Mouse (Mus musculus) lung, embryonic 15.5 days (tissue): ENCODE results near the gene Themis3. TPM values are rescaled to one million over a fixed set of nuclear protein-coding genes. Genes with fewer than 3 reads are reported as not detected.
"Not testable (repeated sequence)": the region's sequence is repeated elsewhere in the genome, so short reads cannot be mapped to it uniquely, and the experiment has no call there.

ENCODE experiments used
- ATAC-seq: fragments of 200-750 bp; cut with Nextera tagmentation; 2 replicates; pipeline ENCODE4 v1.8.0; 2017; ENCODE audit warnings: moderate number of reproducible peaks, borderline replicate concordance; ENCODE audit not compliant: low FRiP score, low TSS enrichment; ENCODE audit errors: extremely low read depth
- H3K27ac ChIP-seq: fragments of 300-500 bp; sonication (generic); 2 replicates; pipeline ENCODE4 v1.5.1; 2015; ENCODE audit warnings: moderate library complexity, mild to moderate bottlenecking, inconsistent platforms
- H3K27me3 ChIP-seq: fragments of 300-500 bp; sonication (generic); 2 replicates; pipeline ENCODE4 v1.6.1; 2015; ENCODE audit warnings: inconsistent platforms
- H3K36me3 ChIP-seq: fragments of 300-500 bp; sonication (generic); 2 replicates; pipeline ENCODE4 v1.6.1; 2015; ENCODE audit warnings: inconsistent platforms
- H3K4me1 ChIP-seq: fragments of 300-500 bp; sonication (generic); 2 replicates; pipeline ENCODE4 v1.6.1; 2015; ENCODE audit warnings: inconsistent platforms
- H3K4me2 ChIP-seq: fragments of 300-500 bp; sonication (generic); 2 replicates; pipeline ENCODE4 v1.6.1; 2015; ENCODE audit warnings: inconsistent platforms, mild to moderate bottlenecking, moderate library complexity
- H3K4me3 ChIP-seq: fragments of 300-500 bp; sonication (generic); 2 replicates; pipeline ENCODE4 v1.5.1; 2015; ENCODE audit warnings: mild to moderate bottlenecking, inconsistent platforms
- H3K9ac ChIP-seq: fragments of 300-500 bp; sonication (generic); 2 replicates; pipeline ENCODE4 v1.6.1; 2015; ENCODE audit warnings: inconsistent platforms
- H3K9me3 ChIP-seq: fragments of 300-500 bp; sonication (generic); 2 replicates; pipeline ENCODE4 v1.6.1; 2016; ENCODE audit warnings: inconsistent platforms
- whole genome bisulfite sequencing: fragments of 180-500 bp; shearing (Covaris S2); methylation state at CpG from one replicate; pipeline ENCODE4 v1.1.7; 2015; 5-methylcytosine and 5-hydroxymethylcytosine counted together
- polyA plus RNA-seq: library from polyadenylated mRNA; unstranded; fragments of >200 nt; fragmentation: Nextera tagmentation; extraction: Ambion mirVana; gene quantifications from 2 replicates; pipeline ENCODE4 v1.2.1, GENCODE M21; 2015

The Themis3 gene
- polyA plus RNA-seq, 1 experiment from 2014 or later = 0.60 TPM

DNA sequence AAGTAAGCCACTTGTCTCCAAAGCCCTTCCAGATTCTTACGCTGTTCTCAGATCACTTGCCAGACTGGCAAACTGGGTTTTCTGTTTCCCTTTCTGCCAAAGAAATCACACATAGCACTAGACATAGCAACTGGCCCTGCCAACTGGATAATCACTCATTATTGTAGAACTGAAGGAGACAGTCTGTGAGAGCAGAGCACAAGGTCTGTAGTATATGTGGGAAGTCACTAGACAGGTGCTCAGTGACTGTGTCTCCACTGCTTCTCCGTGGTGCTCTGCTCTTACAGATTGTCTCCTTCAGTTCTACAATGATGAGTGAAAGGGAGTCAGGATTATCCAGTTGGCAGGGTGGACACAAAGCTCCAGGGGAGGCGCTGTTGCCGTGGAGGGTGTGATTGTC is 41.7 kb downstream of the Themis3 start:
- H3K4me2 ChIP-seq = no peak overlapping the region
- H3K4me3 ChIP-seq = no peak overlapping the region
- no peaks in the 10 kb centered on the region for H3K36me3 ChIP-seq
- no peak overlapping the region for H3K27ac ChIP-seq
- 74% methylated on average over 4 of the region's 4 CpGs for WGBS
- H3K9me3 ChIP-seq = no peaks in the 10 kb centered on the region
- no peak overlapping the region for H3K9ac ChIP-seq
- no peak for ATAC-seq
- no peaks in the 10 kb centered on the region for H3K27me3 ChIP-seq
- H3K4me1 ChIP-seq = 0 out of 2 replicates have a peak, but pooled peaks cover 2% of the 10 kb centered on the region

DNA sequence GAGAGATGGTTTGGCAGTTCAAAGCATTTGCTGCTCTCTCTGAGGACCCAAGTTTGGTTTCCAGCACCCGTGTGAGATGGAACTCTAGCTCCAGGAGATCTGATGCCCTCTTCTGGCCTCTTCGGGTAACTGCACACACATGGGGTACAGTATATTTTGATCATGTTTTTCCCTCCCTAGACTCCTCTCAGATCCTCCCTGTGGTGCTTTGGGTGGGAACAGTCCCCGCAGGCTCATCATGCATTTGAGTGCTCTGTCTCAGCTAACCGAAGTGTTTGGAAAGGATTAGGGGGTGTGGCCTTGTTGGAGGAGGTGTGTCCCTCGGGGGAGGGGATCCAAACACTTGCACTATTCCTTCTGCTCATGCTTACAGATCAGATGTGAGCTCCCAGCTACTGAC is 43.9 kb downstream of the Themis3 start:
- H3K36me3 ChIP-seq = no peaks in the 10 kb centered on the region
- no peak overlapping the region for H3K27ac ChIP-seq
- H3K9ac ChIP-seq = no peak overlapping the region
- no peaks in the 10 kb centered on the region for H3K9me3 ChIP-seq
- 0 out of 2 replicates have a peak, but pooled peaks cover 2% of the 10 kb centered on the region for H3K4me1 ChIP-seq
- no peak for ATAC-seq
- no peak overlapping the region for H3K4me2 ChIP-seq
- no peaks in the 10 kb centered on the region for H3K27me3 ChIP-seq
- H3K4me3 ChIP-seq = no peak overlapping the region
- WGBS = 81% methylated on average over 5 of the region's 5 CpGs

GRCm38 (mm10) chr17:66532285-66532684 is 62.1 kb downstream of the Themis3 start:
- Histone ChIP-seq H3K4me1 (no peaks in the 10 kb centered on the region), H3K27ac (no peak overlapping the region), H3K4me2 (no peak overlapping the region), H3K36me3 (no peaks in the 10 kb centered on the region), H3K9me3 (no peaks in the 10 kb centered on the region), H3K9ac (no peak overlapping the region), H3K27me3 (no peaks in the 10 kb centered on the region), H3K4me3 (no peak overlapping the region)
- no peak for ATAC-seq
- 78% methylated on average over 1 of the region's 1 CpGs for WGBS

GRCm38 (mm10) chr17:66523396-66523795 is 71.0 kb downstream of the Themis3 start:
- Histone ChIP-seq H3K4me1 (peaks cover 7% of the 10 kb centered on the region), H3K9me3 (no peaks in the 10 kb centered on the region), H3K4me3 (no peak overlapping the region), H3K27ac (no peak overlapping the region), H3K9ac (no peak overlapping the region), H3K4me2 (no peak overlapping the region), H3K36me3 (no peaks in the 10 kb centered on the region), H3K27me3 (no peaks in the 10 kb centered on the region)
- WGBS = 42% methylated on average over 5 of the region's 5 CpGs
- ATAC-seq = no peak

DNA sequence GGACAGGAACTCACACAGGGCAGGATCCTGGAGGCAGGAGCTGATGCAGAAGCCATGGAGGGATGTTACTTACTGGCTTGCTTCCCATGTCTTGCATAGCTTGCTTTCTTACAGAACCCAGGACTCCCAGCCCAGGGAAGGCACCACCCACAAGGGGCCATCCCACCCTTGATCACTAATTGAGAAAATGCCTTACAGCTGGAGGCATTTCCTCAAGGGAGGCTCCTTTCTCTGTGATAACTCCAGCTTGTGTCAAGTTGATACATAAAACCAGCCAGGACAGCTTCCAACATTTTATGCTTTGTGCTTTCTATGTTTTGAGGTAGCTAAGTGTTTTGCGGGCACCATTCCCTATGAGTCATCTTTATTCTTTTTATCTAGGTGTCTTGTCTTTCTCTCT is 71.8 kb downstream of the Themis3 start:
- not testable (repeated sequence) for ATAC-seq, H3K4me3 ChIP-seq, H3K9me3 ChIP-seq, H3K4me2 ChIP-seq, H3K36me3 ChIP-seq, H3K27me3 ChIP-seq, H3K27ac ChIP-seq, H3K9ac ChIP-seq
- 93% methylated on average over 1 of the region's 1 CpGs for WGBS
- peaks cover 12% of the 10 kb centered on the region for H3K4me1 ChIP-seq

DNA sequence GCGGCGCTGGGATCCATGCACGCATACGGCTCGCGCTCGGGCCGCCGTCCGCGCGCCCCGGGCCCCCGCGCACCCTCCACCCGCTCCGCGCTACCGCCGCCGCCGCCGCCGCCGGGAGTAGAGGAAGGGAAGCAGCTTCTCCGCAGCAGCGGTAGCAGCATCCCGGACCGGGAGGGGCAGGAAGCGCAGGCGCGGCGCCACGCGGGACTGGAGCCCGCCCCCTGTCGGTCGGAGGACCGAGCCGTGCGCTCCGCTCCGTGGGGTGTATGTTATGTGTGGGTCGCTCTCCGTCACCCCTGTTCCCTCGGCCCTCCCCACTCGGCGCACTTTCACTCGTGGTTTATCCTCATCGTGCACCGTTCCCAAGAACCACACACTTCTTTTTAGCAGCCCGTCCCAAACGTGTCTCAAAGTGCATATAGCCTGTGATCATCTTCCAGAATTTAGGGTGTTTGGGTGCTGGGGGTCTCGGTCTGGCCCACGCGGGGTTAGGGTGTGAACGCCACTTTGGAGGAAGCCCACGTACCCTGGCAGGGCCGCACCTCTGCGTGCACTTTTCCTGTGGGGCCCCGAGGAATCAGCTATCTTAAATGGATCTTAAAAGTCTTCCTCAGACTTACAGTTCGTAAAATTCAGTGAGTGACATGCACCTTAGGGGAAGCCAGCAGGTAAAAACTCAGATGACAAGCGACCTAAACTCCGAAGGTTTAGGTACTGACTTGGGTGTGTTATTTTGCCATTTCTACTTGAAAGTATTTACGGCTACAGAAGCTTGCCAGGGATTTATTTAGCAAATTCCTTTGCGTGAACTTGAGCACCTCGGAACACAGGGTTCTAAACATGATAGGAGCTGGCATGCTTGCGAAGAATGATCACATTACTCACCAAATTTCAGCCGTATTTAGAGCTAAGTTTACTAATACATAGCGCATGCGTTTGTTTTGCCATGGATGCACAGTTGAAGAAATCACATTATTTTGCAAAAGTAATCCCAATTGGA is 74.6 kb downstream of the Themis3 start, which contains the start of gene Rab12:
Rab12 (minus strand) TSS at position 176 of the 1,000 bp plus-strand sequence.
- H3K4me1 ChIP-seq = peaks cover 22% of the 10 kb centered on the region
- H3K9me3 ChIP-seq = no peaks in the 10 kb centered on the region
- 8% methylated on average over 54 of the region's 71 CpGs for WGBS
- H3K9ac ChIP-seq = peak within 1 kb of the TSS; percentile 99
- peak within 1 kb of the TSS; percentile 100 for H3K4me3 ChIP-seq
- ATAC-seq = peak; percentile 88
- peak within 1 kb of the TSS; percentile 48; the same call in 1 of the 2 replicates for H3K27ac ChIP-seq
- peak within 1 kb of the TSS; percentile 81 for H3K4me2 ChIP-seq
- H3K36me3 ChIP-seq = no peaks in the 10 kb centered on the region
- no peaks in the 10 kb centered on the region for H3K27me3 ChIP-seq

DNA sequence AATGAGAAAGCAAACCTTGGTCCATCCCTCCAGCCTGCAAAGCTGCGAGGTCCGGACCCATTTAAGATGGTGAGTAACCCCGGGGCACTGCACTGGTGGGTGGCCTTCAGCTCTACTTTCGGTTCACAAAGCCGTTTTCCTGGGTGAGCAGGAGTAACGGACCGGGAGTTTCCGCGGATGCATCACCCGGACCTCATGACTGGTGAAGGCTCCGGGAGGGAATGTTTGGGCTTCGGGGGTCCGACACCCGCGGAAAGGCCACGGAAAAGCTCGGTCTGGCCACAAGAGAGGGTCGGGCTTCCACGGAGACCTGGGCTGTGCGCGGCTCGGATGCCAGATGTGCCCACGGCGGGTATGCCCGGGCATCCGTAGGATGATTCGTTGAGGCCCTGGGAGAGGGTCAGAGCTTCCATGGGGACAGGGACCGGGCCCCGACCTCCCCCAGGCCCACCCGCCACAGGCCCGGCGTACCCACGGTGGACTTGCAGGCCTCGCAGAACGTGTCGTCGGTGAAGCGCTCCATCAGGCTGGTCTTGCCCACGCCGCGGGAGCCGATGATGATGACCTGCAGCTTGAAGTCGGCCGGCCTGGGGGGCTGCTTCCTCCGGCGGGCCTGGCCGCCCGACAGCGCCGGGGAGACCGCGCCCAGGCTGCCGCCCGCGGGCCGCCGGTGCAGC is 75.4 kb downstream of the Themis3 start:
- Histone ChIP-seq H3K27me3 (no peaks in the 10 kb centered on the region), H3K9ac (peak overlapping the region; percentile 99), H3K4me3 (peak overlapping the region; percentile 100), H3K36me3 (no peaks in the 10 kb centered on the region; the same call in 1 of the 2 replicates), H3K4me1 (peaks cover 22% of the 10 kb centered on the region), H3K9me3 (no peaks in the 10 kb centered on the region), H3K27ac (peak overlapping the region; percentile 48; the same call in 1 of the 2 replicates), H3K4me2 (peak overlapping the region; percentile 81)
- under 1% methylated on average over 44 of the region's 57 CpGs for whole genome bisulfite sequencing
- peak; percentile 63 for ATAC-seq

DNA sequence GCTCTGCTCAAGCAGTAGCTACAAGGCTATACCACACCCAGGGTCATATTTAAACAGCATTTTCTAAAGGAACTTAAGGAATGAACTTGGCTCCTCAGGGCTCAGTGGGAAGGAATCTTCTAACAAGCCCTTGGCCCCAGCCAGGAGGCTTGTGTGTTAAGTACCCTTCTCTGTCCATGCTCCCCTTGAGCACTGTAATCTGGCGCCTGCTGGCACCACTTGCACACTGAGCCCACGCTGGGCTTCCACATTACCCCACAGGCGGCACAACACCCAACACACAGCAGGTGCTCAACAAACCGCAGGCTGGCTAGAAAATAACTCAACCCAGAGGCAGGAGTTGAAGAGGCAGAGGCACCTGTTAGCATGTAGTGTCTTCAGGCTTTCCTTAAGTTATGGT is 77.5 kb downstream of the Themis3 start:
- no peak for ATAC-seq
- H3K4me1 ChIP-seq = peaks cover 29% of the 10 kb centered on the region
- no peaks in the 10 kb centered on the region for H3K9me3 ChIP-seq
- no peak overlapping the region for H3K4me3 ChIP-seq
- 78% methylated on average over 4 of the region's 4 CpGs for whole genome bisulfite sequencing
- H3K4me2 ChIP-seq = no peak overlapping the region
- no peaks in the 10 kb centered on the region; the same call in 1 of the 2 replicates for H3K36me3 ChIP-seq
- no peaks in the 10 kb centered on the region for H3K27me3 ChIP-seq
- no peak overlapping the region for H3K27ac ChIP-seq
- H3K9ac ChIP-seq = no peak overlapping the region

- Histone ChIP-seq H3K4me1 (peaks cover 38% of the 10 kb centered on the region), H3K9ac (no peak overlapping the region), H3K9me3 (no peaks in the 10 kb centered on the region), H3K4me2 (no peak overlapping the region), H3K4me3 (no peak overlapping the region), H3K27me3 (no peaks in the 10 kb centered on the region), H3K36me3 (no peaks in the 10 kb centered on the region; the same call in 1 of the 2 replicates), H3K27ac (no peak overlapping the region)
- ATAC-seq = no peak
- WGBS = 89% methylated on average over 10 of the region's 10 CpGs
These were observed 80.0 kb downstream of the Themis3 start for GRCm38 (mm10) chr17:66514288-66514995.

- ATAC-seq = no peak
- Histone ChIP-seq H3K4me2 (no peak overlapping the region; the same call in 1 of the 2 replicates), H3K36me3 (peaks cover 2% of the 10 kb centered on the region; the same call in 1 of the 2 replicates), H3K27me3 (no peaks in the 10 kb centered on the region), H3K9me3 (no peaks in the 10 kb centered on the region), H3K27ac (no peak overlapping the region), H3K4me1 (peaks cover 28% of the 10 kb centered on the region), H3K9ac (no peak overlapping the region), H3K4me3 (no peak overlapping the region)
- 62% methylated on average over 15 of the region's 15 CpGs for WGBS
These were observed 82.0 kb downstream of the Themis3 start for GRCm38 (mm10) chr17:66512202-66512956.

DNA sequence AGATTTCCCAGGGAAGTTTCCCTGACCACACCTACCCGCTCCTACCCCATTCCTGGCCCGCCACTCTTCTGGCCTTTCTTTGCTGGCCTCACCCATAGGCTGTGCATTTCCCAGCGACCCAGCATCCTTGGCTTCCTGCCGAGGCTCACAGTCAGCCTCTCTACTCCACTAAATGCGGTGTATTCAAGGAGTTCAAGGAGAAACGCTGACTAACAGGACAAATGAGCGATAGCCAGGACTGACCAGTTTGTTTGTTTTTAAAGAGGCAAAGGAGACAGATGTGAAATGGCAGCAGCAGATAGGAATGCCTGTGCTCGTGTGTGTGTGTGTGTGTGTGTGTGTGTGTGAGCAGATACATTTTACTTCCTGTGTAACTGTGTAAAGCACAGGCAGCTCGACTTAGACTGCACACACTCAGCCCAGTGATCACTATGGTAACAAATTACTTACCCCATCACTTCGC is 84.2 kb downstream of the Themis3 start:
- Histone ChIP-seq H3K4me1 (peaks cover 20% of the 10 kb centered on the region), H3K4me2 (no peak overlapping the region), H3K27ac (peak overlapping the region; percentile 64), H3K9me3 (no peaks in the 10 kb centered on the region), H3K27me3 (no peaks in the 10 kb centered on the region), H3K9ac (no peak overlapping the region), H3K4me3 (no peak overlapping the region), H3K36me3 (peaks cover 14% of the 10 kb centered on the region)
- WGBS = 11% methylated on average over 10 of the region's 10 CpGs
- peak; percentile 74 for ATAC-seq
